Mouse (Mus musculus): ENCODE measurements around the gene Slc16a6. TPM values are rescaled to one million over a fixed set of nuclear protein-coding genes. Genes with fewer than 3 reads are reported as not detected.

Slc16a6 gene
- polyA plus RNA-seq, 1 experiment from 2014 or later: 11.9 TPM

DNA sequence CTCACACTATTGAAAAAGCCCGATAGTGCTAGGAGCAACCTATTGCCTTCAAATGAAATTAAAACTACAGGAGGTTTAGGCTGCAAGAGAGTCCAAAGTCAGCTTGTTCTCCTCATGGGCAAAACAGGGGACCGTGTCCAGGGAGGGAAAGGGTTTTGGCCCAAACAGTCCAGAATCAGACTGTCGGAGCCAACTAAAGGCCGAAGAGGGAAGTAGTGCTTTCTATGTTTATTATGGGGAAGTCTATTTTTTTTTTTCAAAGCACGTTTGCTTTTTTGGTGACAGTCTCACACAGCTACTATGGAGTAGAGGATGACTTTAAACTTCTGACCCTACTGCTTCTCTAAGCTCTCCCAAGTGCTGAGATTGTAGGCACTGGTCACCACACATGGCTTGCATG is 5.3 kb downstream of the Slc16a6 start:
- ATAC-seq (ENCODE audit: low FRiP score, low TSS enrichment): no peak
- H3K4me2 ChIP-seq (replicated peaks; ENCODE audit: low read depth): no peak overlapping the region
- no peak for DNase-seq (ENCODE audit: low spot score)

DNA sequence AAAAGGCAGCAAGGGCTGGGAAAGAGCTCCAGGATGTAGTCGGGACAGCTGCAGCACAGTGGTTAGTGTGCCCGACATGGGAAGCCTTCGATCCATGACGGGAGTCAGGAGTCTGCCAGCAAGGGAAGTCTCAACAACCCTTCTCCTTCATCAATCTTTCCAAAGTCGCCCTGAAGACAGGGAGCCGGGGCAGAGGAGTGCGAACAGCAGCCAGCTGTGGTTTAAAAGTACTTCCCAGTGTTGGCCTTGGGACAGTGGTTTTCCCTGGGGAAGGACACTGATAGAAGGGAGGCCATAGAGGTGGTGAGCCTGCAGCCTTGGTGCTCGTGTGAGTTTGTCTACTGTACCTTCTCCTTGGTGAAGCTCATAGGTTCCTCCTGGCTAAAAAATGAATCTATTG is 6.4 kb downstream of the Slc16a6 start:
- H3K36me3 ChIP-seq (ENCODE audit: control insufficient read depth, insufficient read depth, low read length): no peaks in the 10 kb centered on the region
- 57% methylated on average over 8 of the region's 8 CpGs for WGBS
- DNase-seq (ENCODE audit: low spot score): no peak
- H3K27ac ChIP-seq (replicated peaks): no peak overlapping the region
- no peak for TF ChIP-seq EP300 (optimal IDR thresholded peaks at IDR 0.05)
- no peak for TF ChIP-seq CTCF (IDR thresholded peaks at IDR 0.05; ENCODE audit: low read depth)
- H3K9ac ChIP-seq (ENCODE audit: low read length): no peak overlapping the region
- no peaks in the 10 kb centered on the region for H3K4me1 ChIP-seq (replicated peaks; ENCODE audit: control insufficient read depth, insufficient read depth)
- no peaks in the 10 kb centered on the region for H3K9me3 ChIP-seq (ENCODE audit: control insufficient read depth, low read length)
- no peak overlapping the region for H3K4me2 ChIP-seq (replicated peaks; ENCODE audit: low read depth)
- H3K27me3 ChIP-seq (ENCODE audit: control insufficient read depth, insufficient read depth, low read length): no peaks in the 10 kb centered on the region
- no peak overlapping the region for H3K4me3 ChIP-seq (ENCODE audit: low read depth, low read length)
- ATAC-seq (ENCODE audit: low FRiP score, low TSS enrichment): no peak

More for the DNA sequence above, 5.3 kb downstream of the Slc16a6 start:
- Histone ChIP-seq H3K4me1 (replicated peaks; ENCODE audit: control insufficient read depth, insufficient read depth) (no peaks in the 10 kb centered on the region), H3K9me3 (ENCODE audit: control insufficient read depth, low read length) (no peaks in the 10 kb centered on the region), H3K27ac (replicated peaks) (no peak overlapping the region), H3K27me3 (ENCODE audit: control insufficient read depth, insufficient read depth, low read length) (no peaks in the 10 kb centered on the region), H3K4me3 (ENCODE audit: low read depth, low read length) (no peak overlapping the region), H3K9ac (ENCODE audit: low read length) (no peak overlapping the region), H3K36me3 (ENCODE audit: control insufficient read depth, insufficient read depth, low read length) (no peaks in the 10 kb centered on the region)
- TF ChIP-seq EP300 (optimal IDR thresholded peaks at IDR 0.05): no peak
- TF ChIP-seq CTCF (IDR thresholded peaks at IDR 0.05; ENCODE audit: low read depth): no peak
- 63% methylated on average over 5 of the region's 5 CpGs for WGBS

DNA sequence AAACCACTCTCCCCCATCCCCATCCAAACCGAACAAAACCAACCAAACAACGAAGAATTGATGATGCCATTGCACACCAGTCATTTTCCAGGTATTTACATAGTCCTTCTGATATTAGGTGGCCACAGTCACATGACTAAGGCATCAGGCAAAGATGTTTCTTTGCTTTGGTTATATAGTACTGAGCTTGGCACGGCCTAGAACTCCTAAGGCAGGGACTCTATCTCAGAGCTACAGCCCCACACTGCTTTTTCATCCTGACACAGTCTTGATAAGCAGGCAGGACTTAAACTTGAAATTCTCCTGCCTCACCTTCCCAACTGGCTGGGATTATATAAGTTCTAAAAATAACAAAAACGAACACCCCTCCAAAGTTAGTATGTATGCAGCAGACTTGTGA is 8.3 kb downstream of the Slc16a6 start:
- TF ChIP-seq CTCF (IDR thresholded peaks at IDR 0.05; ENCODE audit: low read depth) (no peak), EP300 (optimal IDR thresholded peaks at IDR 0.05) (no peak)
- Histone ChIP-seq H3K4me1 (replicated peaks; ENCODE audit: control insufficient read depth, insufficient read depth) (no peaks in the 10 kb centered on the region), H3K27me3 (ENCODE audit: control insufficient read depth, insufficient read depth, low read length) (no peaks in the 10 kb centered on the region), H3K9me3 (ENCODE audit: control insufficient read depth, low read length) (no peaks in the 10 kb centered on the region), H3K4me3 (ENCODE audit: low read depth, low read length) (no peak overlapping the region), H3K9ac (ENCODE audit: low read length) (no peak overlapping the region), H3K27ac (replicated peaks) (no peak overlapping the region), H3K4me2 (replicated peaks; ENCODE audit: low read depth) (no peak overlapping the region), H3K36me3 (ENCODE audit: control insufficient read depth, insufficient read depth, low read length) (no peaks in the 10 kb centered on the region)
- WGBS: 82% methylated on average over 4 of the region's 4 CpGs
- ATAC-seq (ENCODE audit: low FRiP score, low TSS enrichment) (no peak), DNase-seq (ENCODE audit: low spot score) (no peak)

DNA sequence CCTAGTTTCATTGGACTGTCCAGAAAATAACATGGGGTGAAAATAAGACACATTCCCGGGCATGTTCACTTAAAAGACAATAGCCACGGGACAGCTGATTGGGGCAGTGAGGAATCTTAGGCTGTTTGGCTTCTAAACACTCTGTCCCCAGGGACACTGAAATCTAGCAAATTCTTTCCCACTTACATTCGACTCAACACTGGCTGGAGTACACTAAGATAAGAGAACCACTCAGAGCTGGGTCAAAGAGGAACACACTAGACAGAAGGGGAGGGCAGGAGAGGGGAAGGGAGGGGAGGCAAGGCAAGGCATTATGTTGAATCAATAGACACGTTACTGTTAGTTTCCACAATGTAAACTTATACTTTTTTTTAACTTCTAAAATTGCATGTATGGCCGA is 12.8 kb downstream of the Slc16a6 start:
- H3K9me3 ChIP-seq (ENCODE audit: control insufficient read depth, low read length): no peaks in the 10 kb centered on the region
- no peak overlapping the region for H3K9ac ChIP-seq (ENCODE audit: low read length)
- WGBS: 45% methylated on average over 5 of the region's 5 CpGs
- H3K36me3 ChIP-seq (ENCODE audit: control insufficient read depth, insufficient read depth, low read length): no peaks in the 10 kb centered on the region
- DNase-seq (ENCODE audit: low spot score) (no peak), ATAC-seq (ENCODE audit: low FRiP score, low TSS enrichment) (no peak)
- no peak overlapping the region for H3K27ac ChIP-seq (replicated peaks)
- no peak overlapping the region for H3K4me3 ChIP-seq (ENCODE audit: low read depth, low read length)
- no peaks in the 10 kb centered on the region for H3K4me1 ChIP-seq (replicated peaks; ENCODE audit: control insufficient read depth, insufficient read depth)
- H3K4me2 ChIP-seq (replicated peaks; ENCODE audit: low read depth): no peak overlapping the region
- no peaks in the 10 kb centered on the region for H3K27me3 ChIP-seq (ENCODE audit: control insufficient read depth, insufficient read depth, low read length)
- TF ChIP-seq EP300 (optimal IDR thresholded peaks at IDR 0.05): no peak
- TF ChIP-seq CTCF (IDR thresholded peaks at IDR 0.05; ENCODE audit: low read depth): no peak

DNA sequence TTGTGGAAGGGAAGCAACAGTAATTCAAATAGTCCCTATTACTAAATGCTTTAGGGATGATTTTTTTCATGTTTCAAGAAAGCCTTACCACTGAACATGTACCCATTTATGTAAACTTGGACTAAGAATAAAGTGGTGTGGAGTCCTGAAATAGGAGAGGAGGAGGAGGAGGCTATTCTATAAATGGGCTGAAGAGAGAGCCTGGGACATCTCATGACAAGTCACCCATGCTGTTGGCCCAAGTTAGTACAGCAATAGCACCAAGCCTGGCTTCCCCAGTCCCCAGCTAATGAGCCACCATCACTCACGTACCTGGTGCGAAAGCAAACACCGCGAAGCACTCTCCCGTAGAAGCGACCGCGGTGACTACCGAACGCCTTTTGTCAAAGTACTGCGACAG is 15.2 kb downstream of the Slc16a6 start:
- Histone ChIP-seq H3K36me3 (ENCODE audit: control insufficient read depth, insufficient read depth, low read length) (no peaks in the 10 kb centered on the region; the same call in 1 of the 2 replicates), H3K4me2 (replicated peaks; ENCODE audit: low read depth) (no peak overlapping the region), H3K4me3 (ENCODE audit: low read depth, low read length) (no peak overlapping the region), H3K9ac (ENCODE audit: low read length) (no peak overlapping the region), H3K4me1 (replicated peaks; ENCODE audit: control insufficient read depth, insufficient read depth) (no peaks in the 10 kb centered on the region), H3K27ac (replicated peaks) (no peak overlapping the region), H3K9me3 (ENCODE audit: control insufficient read depth, low read length) (no peaks in the 10 kb centered on the region), H3K27me3 (ENCODE audit: control insufficient read depth, insufficient read depth, low read length) (no peaks in the 10 kb centered on the region)
- TF ChIP-seq EP300 (optimal IDR thresholded peaks at IDR 0.05): no peak
- no peak for TF ChIP-seq CTCF (IDR thresholded peaks at IDR 0.05; ENCODE audit: low read depth)
- 90% methylated on average over 11 of the region's 11 CpGs for WGBS
- ATAC-seq (ENCODE audit: low FRiP score, low TSS enrichment): no peak
- no peak for DNase-seq (ENCODE audit: low spot score)

DNA sequence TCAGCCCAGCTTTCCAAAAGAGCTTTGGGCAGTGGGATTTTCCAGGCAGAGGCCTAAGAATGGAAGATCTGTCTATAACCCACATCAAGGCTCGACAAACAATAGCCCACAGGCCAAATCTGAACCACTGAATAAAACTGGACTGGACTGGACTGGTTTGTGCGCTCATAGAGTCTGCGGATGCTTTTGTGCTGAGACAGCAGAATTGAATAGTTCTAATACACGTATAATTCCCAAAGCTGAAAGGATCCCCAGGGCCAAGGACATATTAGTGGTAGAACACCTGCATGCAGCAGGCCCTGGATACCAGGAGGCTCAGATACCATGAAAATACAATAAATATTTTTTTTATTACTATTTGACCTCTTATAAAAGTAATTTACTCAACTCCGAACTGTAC is 17.1 kb downstream of the Slc16a6 start:
- H3K4me3 ChIP-seq (ENCODE audit: low read depth, low read length): no peak overlapping the region
- H3K27me3 ChIP-seq (ENCODE audit: control insufficient read depth, insufficient read depth, low read length): no peaks in the 10 kb centered on the region
- 87% methylated on average over 5 of the region's 5 CpGs for whole genome bisulfite sequencing
- no peak overlapping the region for H3K4me2 ChIP-seq (replicated peaks; ENCODE audit: low read depth)
- ATAC-seq (ENCODE audit: low FRiP score, low TSS enrichment): no peak
- H3K9me3 ChIP-seq (ENCODE audit: control insufficient read depth, low read length): no peaks in the 10 kb centered on the region
- no peak for TF ChIP-seq CTCF (IDR thresholded peaks at IDR 0.05; ENCODE audit: low read depth)
- TF ChIP-seq EP300 (optimal IDR thresholded peaks at IDR 0.05): no peak
- H3K27ac ChIP-seq (replicated peaks): no peak overlapping the region
- no peak for DNase-seq (ENCODE audit: low spot score)
- no peaks in the 10 kb centered on the region; the same call in 1 of the 2 replicates for H3K36me3 ChIP-seq (ENCODE audit: control insufficient read depth, insufficient read depth, low read length)
- H3K9ac ChIP-seq (ENCODE audit: low read length): no peak overlapping the region
- no peaks in the 10 kb centered on the region for H3K4me1 ChIP-seq (replicated peaks; ENCODE audit: control insufficient read depth, insufficient read depth)
